Mouse (Mus musculus): ENCODE data around the gene Gldn. TPM values are rescaled to one million over a fixed set of nuclear protein-coding genes. Genes with fewer than 3 reads are reported as not detected.

The Gldn gene
- polyA plus RNA-seq (2015; fragmentation: Nextera tagmentation; extraction: Ambion mirVana), result 0.08 TPM in 1 of 2 replicates, not detected in the other

DNA sequence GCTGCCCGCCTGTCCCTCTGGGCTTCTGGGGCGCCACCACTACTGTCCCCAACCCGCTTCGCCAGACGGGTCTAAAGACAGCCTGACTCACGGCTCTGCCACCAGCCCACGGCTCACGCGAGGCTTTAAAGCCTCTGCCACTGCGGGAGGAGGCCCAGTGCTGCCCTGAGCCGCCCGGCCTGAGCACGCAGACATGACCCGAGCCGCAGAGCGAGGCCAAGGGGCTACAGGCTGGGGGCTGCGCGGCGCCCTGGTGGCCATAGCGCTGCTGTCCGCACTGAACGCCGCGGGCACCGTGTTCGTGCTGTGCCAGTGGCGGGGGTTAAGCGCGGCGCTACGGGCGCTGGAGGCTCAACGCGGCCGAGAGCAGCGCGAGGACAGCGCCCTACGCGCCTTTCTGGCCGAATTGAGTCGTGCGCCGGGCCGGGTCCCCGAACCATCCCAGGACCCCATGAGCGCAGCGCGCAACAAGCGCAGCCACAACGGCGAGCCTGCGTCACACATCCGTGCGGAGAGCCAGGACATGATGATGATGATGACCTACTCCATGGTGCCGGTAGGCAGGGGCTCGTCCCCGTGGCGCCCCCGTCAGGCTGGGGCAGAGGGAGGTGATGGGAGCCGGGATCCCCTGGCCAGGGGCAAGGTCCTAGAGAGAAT is at the start of gene Gldn:
Gene Gldn (plus strand): TSS at position 156 of the 657 bp plus-strand sequence.
- DNase-seq (ENCODE audit: low spot score), result no peak

DNA sequence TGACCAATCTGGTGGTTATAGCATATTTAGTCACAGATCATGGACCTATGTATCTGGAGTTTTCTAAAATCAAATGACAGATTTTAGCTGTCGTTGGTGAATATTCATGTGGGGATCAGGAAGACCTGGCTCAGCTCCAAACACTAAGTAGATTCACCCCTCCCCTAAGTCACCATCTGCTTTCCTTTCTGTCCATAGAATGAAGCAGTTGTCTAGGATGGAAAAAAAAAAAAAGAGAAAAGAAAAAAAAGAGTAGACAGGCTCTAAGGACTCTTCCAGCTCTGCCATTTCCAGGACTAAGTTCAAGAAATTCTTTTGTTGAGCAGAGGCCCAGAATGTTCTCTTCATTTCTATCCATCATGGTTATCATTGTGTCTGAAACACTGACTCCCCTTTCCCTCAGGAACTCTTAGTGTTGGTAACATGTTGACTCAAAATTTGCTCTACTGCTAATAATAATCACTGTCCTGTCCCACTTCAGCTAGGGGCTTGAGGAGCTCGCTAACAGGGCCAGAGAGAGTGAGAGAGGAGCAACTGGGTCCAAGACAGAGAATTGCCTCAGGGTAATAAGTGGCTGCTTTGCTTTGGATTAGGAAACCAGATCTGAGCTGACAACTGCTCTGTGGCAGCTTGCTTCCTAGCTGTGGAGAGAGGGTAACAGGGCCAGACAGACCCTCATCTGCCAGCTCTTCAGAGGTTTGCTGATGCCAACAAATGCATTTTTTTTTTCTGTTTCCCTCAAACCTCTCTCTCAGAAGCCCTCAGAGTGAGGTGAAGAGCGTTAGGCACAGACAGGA is 41.2 kb upstream of the Gldn start:
- DNase-seq (ENCODE audit: low spot score), result no peak

DNA sequence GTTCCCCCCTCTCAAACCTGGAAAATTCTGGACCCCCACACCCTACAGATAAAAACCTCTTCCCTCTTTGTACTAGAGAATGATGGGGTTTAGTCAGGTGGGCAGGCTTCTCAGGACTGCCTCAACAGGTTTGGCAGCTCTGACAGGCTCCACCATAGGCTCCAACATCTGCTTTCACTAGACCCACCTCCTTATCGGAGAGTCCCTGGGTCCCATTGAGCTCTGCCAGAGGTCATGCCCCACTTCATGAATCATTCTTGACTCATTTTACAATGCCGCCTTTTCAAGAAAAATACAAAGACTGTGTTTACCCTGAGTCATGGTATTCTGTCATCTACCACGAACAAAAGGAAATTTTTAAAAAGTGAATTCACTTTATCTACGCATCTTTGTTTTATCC is 21.5 kb upstream of the Gldn start:
- no peak for DNase-seq (ENCODE audit: low spot score)

DNA sequence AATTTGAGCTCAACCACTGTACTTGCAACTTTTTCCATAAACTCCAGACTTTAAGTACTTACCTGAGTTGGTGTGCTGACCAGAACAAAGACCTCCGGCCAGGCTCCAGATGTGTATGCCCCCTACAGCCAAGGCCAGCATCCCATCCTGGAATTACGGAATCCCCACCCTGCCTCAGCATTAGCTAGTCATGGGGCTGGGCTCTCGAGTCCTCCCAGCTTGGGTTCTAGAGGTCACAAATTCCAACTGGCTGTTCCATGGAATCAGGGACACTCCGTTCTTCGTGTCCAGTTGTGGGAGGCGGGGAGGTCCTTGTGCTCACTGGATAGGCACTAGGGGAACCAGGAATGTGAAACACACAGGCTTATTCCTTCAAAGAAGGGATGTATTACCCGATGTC is 18.3 kb upstream of the Gldn start, which contains the start of gene Cyp19a1:
Gene Cyp19a1 (minus strand): TSS at position 101 of the 400 bp plus-strand sequence.
- no peak for DNase-seq (ENCODE audit: low spot score)

DNA sequence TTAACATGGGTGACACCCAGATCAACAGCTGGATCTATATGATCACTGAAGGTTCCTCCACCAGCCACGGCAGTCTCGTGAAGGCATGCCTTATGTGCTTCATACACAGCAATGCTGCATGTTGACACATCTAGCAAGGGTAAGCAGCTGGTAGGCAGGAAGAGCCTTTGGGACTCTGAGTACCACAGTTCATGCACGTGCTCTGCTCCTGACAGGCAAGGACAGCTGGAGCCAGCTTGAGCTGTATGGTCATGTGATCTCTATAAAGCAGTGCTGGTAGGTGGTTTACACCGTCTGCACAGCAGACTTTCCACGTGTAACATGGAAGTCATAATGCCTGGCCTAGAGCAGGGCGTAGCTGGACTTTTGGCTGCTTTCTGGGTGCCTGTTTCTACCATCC is 16.3 kb upstream of the Gldn start:
- DNase-seq (ENCODE audit: low spot score), result no peak

DNA sequence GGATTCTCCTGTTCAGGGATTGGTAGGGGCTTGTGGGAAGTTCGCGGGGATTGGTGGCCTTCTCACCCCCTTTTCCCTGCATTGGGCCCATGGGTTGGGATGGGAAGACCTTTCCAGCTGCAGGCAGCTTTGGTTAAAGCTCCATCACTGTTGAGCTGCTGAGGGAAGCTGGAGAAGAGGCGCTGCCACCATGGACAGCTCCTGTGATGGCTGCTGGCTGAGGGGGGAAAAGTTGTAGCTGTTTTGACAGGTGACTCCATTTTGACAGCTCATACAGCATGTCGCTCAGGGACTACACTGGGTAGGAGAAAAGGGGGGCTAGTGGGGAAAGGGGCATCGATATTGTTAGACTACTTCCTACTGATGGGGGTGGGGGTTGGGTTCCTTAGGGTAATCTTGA is 15.4 kb upstream of the Gldn start:
- DNase-seq (ENCODE audit: low spot score), result no peak

DNA sequence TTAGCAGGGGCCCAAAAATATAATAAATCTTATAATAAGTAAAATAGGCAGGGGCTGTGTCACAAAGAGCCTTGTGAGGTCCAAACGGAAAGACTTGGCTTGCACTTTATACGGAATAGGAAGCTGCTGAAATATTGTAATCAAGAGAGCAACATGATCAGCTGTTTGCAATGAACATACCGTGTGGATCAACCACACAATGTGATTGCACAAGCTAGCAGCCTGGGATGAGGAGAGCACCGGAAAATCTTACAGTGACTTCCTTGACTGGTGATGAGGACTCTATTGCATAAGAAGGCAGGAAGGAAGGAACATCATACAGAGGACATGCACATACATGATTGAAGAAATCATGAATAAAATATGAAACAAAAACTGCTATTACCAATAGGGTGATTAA is 11.0 kb upstream of the Gldn start:
- DNase-seq (ENCODE audit: low spot score), result no peak

DNA sequence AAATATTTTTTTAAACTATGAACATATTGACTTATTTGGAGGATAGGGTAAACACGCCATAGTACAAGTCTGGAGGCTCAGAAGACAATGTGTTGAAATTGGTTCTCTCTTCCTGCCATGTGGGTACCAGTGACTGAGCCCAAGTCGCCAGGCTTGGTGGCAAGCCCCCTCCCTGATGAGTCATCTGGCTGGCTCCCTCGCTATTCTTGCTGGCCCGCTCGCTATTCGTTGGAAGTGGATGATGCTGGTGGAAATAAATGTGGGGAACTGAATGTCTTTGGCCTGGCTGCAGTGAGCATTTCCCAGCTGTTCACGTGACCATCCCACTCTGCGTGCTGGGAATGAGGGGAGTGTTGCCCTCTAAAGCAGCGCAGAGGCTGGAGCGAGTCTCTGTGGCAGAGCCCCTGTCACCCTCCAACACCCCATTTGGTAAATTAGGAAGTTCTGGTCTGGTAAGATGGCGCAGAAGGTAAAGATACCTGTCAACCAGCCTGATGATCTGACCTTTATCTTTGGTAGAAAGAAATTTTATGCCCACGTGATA is 7.2 kb upstream of the Gldn start:
- no peak for DNase-seq (ENCODE audit: low spot score)

DNA sequence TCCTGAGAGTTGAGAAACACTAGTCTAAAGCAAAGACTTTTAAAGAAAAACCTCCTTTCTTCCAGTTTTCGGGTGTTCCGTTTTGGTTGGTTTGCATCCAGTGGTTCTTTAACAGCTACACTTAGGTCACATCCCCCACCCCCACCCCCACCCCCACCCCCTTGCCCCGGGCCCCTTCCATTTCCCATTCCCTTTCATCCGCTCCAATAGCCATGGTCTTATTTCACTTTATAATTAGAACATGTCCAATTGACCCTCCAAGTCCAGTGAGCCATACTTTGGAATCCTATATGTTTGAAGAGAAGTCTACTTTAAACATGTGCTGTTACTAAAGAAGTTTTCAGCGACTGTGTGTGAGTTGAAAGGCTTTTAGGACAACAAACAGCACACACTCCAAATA is 1.5 kb downstream of the Gldn start:
- no peak for DNase-seq (ENCODE audit: low spot score)

DNA sequence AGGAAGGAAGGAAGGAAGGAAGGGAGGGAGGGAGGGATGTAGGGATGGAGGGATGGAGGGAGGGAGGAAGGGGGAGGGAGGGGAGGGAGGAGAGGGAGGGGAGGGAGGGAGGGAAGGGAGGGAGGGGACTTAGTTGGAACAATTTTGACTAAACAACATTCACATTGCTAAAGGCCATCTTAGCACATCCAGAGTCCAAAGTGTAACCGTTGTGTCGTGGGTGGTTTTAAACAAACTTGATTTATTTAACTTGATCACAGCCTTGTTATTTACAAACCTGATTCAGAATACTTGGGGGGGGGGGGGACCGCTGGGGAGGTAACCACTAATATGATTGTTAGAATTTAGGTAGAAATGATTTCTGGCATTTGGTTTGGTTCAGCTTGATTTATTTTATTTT is 13.1 kb downstream of the Gldn start:
- DNase-seq (ENCODE audit: low spot score), result no peak

DNA sequence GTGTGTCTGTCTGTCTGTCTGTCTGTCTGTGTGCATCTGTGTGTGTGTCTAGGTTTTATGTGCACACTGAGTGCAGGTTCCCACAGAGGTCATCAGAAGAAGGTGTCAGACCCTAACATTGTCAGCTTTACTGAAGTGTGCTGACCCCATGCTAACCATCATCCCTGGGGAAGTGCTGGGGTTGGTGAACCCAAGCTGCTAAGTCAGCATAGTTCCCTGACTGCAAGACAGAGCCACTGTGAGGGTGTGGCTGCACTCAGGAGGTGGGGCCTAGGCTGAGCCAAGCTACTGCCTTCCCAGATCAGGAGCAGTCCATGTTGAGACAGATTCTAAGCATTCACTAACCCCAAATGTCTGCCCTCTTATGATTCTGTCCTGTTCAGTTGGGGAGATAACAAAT is 13.5 kb downstream of the Gldn start:
- DNase-seq (ENCODE audit: low spot score), result no peak

DNA sequence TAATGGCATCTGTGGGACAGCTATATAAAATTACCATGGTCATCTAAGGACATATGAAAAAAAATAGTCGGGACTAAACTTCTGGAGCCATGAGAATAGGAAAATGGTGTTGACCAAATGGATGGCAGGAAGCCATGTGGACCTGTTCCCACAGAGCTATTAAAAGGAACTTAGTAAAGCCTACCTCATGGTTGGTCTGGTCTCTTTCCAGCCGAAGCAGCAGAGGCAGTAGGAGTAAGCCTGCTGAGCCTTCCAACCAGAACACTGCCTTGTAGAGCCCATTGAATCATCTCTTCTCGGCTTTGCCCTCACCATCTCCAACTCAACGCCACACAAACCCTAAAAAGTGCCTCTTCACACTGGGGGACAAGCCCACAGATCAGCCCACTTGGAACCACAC is 15.0 kb downstream of the Gldn start:
- DNase-seq (ENCODE audit: low spot score), result no peak

DNA sequence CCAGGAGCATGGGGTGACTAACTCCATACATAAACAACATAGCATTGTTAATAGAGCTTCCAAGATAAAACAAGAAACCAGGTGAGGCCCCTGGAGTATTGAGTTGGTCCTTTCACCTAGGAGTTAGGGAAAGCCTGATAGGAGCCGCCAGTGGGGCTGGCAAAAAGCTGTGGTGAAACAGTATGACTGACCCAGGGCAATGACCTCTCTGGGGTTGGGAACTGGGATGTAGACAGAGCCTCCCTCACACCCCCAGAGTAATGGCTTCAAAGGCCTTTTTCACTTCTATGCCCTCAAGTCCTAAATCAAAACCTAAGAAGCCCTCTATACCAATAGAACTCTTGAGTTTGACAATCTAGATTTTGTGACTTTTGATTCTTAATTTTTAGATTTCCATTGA is 21.9 kb downstream of the Gldn start:
- no peak for DNase-seq (ENCODE audit: low spot score)

DNA sequence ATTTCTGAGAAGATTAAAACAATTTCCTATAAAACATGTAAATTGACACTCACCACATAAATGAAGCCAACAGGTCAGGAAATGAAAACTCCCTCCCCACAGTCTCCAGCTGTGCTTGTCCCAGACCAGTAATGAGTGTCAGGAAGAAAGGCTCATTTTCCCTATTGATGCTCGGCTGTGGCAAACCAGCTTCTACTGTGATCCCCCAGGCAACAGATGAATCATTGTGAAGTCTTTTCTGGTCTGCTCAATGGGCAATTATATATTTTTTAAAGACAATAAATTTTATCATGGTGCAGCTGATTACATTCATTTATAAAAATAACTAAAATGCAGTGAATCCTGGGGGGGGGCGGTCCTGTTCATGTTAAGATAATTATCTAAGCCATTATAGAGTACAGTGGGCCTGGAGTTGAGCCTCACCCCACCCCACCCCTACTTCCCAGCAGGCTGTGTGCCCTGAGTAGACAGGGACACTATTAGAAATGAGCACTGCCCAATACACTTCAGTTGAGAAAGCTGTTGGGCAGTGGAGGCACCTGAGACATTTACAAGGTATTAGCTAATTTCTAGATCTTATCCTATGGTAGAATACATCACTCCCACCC is 22.6 kb downstream of the Gldn start:
- DNase-seq (ENCODE audit: low spot score), result no peak

DNA sequence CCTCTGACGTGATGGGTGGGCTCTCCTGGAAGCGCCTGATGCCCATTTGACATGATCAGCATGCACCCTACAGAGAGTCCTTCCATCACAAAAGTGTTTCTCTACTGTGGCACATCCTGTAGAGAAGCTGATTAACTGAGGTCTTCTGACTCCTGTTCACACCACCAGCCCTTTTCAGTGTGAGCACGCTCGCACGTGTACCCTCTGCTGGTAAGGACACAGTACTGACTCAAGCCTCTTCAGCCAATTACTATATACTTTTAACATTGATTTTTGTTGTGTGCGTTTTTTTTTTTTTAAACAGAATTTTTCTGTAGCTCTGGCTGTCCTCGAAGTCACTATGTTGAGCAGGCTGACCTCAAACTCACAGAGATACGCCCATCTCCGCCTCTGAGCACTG is 30.1 kb downstream of the Gldn start:
- no peak for DNase-seq (ENCODE audit: low spot score)

DNA sequence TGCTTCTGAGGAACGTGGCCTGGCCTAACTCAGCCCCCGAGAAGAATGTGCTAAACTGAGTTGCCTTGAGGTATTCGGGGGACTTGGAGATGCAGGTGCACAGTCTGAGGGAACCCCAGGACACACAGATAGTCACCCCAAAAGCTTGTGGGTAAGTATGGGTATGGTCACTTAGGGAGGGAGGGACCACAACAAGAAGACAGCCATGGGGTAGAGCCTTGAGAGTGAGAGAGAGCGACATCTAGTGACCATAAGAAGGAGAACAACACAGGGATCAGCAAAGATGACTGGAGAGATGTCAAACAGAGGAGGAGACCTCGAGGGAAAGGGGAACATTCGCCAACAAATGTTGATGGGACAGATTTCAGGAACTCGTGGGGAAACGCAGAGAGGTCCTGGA is 37.2 kb downstream of the Gldn start:
- no peak for DNase-seq (ENCODE audit: low spot score)

DNA sequence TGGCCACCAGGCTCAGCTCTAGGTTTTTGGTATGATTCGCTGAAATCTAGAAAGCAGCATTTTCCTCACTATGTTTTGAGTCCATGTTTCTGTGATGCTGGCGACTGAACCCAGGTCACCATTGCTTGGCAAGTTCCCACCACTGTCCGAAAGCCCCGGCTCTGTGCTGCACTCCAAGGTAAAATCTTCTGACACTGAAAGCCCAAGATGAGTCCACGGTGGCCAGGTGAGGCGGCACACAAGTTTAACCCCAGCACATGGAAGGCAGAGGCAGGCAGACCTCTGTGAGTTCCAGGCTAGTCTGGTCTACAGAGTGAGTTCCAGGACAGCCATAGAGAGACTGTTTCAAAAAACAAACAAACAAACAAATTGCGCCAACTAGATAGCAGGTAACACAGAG is 42.9 kb downstream of the Gldn start:
- DNase-seq (ENCODE audit: low spot score), result no peak

DNA sequence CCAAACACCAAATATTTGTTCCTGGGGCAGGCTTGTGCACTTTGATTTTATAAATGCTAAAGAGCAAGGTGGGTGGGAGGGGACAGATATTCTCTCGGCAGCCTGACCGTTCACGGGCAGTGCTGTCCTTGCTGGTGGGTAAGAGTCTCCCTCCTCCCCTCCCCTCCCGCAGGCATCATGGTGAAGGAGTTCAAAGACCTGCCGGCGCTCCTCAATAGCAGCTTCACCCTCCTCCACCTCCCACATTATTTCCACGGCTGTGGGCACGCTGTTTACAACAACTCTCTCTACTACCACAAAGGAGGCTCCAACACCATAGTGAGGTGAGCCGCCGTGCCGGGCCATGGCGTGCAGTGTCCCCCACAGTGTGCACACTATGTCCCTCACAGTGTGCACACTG is 49.3 kb downstream of the Gldn start:
- no peak for DNase-seq (ENCODE audit: low spot score)

DNA sequence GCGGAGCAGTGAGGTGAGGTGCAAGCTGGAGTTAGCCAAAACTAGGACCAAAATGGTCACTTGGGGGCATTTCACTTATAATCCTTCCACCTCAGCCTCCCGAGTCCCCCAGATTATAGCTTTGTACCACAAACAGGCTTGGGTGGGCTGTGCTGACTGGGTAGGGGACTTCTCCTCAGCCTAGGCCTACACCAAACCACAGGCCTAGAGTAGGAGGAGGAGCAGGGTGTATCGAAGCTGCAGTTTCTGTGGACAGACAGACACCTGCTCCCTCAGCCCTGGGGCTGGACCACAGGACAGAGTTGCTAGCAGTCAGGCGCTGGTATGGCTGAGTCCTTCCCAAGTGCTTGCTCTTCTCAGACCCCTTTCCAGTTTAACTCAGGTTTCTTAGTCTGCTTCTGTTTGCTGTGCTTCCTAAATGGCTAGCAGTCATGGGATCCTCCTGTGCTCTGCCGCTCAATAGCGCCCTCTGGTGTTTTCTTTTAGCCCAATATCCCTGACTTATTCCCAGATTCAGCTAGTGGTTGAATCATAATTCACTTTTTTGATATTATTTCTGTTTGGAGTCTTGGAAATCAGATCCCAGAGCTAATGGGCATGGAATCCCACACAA is 50.4 kb downstream of the Gldn start:
- DNase-seq (ENCODE audit: low spot score), result peak; percentile 6

DNA sequence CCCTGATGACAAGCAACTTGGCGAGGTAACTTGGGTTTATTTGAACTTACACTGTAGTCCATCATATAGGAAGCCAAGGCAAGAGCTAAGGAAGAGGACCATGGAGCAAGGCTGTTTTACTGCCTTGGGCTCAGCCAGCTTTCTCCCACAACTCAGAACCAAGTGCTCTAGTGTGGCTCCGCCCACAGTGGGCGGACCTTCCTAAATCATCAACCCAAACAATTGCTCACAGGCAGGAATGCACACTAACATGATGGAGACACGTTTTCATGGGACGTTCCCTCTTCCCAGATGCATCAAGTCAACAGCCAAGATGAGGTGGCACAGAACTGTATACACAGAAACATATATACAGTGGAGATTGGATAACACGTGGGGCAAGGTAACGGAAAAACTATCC is 55.7 kb downstream of the Gldn start:
- DNase-seq (ENCODE audit: low spot score), result no peak

DNA sequence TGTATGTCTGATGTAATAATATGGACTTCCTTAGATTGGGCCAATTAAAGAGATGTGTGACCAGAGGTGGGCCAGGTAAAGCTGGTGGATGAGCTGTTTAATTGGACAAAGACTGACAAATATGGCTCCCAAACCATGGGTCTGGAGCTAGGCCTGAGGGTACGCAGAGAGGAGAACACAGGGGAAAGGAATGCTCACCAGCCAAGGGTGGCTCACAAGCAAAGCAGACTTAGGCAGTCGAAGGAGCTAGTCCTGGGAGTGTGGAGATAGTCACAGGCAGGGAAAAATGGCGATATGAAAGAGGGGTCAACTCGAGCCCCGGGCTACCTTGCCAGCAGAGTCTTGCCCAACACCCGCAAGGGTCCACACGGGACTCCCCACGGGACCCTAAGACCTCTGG is 70.5 kb downstream of the Gldn start:
- no peak for DNase-seq (ENCODE audit: low spot score)

All from thymus, postnatal 0 days (tissue).